Mouse (Mus musculus) gastrocnemius, postnatal 25 days (tissue): ENCODE measurements at regions not wholly inside any gene's neighbourhood (a gene's known extent, or its start where the extent isn't known, plus 50 kb on each side); places are given as distances from the start of the nearest gene placed in this dataset.

ENCODE experiments used
- DNase-seq: peaks from one replicate; pipeline ENCODE4 v3.0.0; 2022

DNA sequence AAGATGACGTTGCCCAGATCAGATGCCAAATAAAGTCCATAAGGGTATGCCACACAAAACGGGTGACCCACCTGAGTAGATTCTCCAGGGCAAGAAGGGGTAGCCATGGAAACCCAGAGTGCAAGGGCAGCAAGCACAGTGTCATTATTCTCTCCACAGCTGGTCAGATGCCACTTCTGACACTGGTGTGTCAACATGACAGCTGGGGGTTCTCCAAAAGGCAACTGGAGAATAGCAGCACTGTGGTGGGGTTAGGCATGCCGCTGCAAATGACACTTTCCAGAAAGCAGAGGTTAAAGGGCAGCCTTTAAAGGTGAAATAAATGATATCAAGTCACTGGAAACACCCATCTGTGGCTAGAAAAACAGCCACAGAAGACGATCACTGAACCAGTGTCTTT, 70.8 kb upstream of the Thbs2 start:
- no peak for DNase-seq

DNA sequence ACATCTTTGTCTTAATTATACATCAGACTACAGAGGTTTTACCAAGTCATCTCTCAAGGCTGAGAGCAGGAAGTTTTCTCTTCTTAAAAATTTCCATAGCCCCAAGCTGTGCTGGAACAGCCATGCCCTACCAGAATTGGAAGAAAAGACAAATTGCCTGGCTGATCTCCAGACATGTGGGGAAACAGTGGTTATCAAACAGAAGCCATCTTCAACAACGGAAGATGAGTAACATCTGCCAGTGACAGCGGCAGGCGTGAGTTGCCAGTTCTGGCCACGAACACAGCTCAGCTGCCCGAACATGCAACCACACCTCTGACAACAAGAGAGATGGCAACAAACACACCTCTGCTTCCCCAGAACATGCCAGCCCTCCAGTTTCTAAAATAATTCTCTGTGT, 59.1 kb upstream of the Thbs2 start:
- DNase-seq, result peak; percentile 25

GRCm38 (mm10) chr17:14750519-14751145, 56.6 kb upstream of the Thbs2 start:
- DNase-seq, result no peak

DNA sequence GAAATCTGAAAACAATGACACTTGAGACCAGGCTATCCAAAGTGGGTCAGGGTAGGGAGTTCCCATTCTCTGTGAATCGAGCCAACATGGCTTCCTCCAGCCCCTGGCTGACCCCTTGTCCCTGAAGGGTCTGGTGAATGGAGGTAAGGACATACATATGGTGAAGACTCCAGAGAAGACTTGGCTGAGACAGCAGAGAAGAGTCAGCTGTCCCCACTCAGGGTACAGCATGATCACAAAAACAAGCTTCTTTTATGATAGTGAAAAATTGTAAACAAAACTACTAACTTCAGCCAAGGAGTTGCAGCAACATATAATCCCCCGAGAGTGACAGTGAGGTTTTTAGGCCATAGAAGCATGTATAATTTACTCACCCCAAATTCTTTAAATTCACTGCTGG, 55.2 kb upstream of the Thbs2 start:
- DNase-seq, result no peak

GRCm38 (mm10) chr17:14747255-14747869, 53.3 kb upstream of the Thbs2 start:
- no peak for DNase-seq

DNA sequence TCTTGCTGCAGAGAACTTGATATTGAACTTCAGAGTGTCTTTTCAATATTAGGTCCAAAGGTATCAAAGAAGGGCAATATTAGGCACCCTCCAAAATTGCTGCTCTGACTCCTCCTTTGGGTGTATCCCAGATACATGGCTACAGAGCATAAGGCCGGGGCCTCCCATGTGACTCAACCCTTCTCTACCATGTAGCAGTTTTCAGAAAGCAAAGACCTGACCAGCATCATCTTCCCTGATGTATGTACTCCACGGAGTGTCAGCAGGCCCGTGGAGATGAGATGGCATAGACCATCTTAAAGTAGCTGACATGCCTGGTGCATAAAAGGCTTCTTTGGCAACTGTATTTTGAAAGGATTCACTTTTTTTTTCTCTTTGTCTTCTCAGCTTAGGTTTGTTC, 51.5 kb upstream of the Thbs2 start:
- DNase-seq, result no peak

GRCm38 (mm10) chr17:14744010-14744409, 50.0 kb upstream of the Thbs2 start:
- no peak for DNase-seq
